Mouse (Mus musculus): ENCODE measurements at regions not wholly inside any gene's neighbourhood (a gene's known extent, or its start where the extent isn't known, plus 50 kb on each side); places are given as distances from the start of the nearest gene placed in this dataset.

DNA sequence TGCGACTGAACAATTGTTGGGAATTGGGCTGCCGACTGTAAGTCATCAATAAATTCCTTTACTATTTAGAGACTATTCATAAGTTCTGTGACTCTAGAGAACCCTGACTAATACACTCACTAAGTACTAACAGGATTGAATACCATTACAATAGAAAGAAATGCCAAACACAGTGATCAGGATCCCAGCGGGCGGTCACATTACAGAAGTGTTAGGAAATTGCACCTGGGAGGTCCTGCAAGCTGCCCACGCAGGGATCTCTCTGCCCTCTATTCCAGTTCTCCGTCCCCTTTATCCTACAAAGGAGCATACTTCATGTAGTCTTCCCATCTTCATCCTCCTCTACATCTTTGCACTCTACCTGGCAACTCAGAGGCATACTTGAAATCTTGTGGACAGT is 581.5 kb downstream of the Tns3 start:
- WGBS, result 96% methylated on average over 4 of the region's 6 CpGs
- TF ChIP-seq CTCF (IDR thresholded peaks at IDR 0.05; ENCODE audit: low read depth), result no peak
- Histone ChIP-seq H3K27me3 (ENCODE audit: insufficient read depth, low read length) (no peaks in the 10 kb centered on the region), H3K9ac (ENCODE audit: low read depth, low read length) (no peak overlapping the region), H3K4me3 (replicated peaks; ENCODE audit: low read depth, low read length) (no peak overlapping the region), H3K27ac (no peak overlapping the region), H3K4me1 (replicated peaks; ENCODE audit: insufficient read depth, low read length) (no peaks in the 10 kb centered on the region), H3K36me3 (ENCODE audit: insufficient read depth, low read length) (no peaks in the 10 kb centered on the region), H3K4me2 (ENCODE audit: low read length) (no peak overlapping the region), H3K9me3 (replicated peaks; ENCODE audit: low read length) (no peaks in the 10 kb centered on the region)
- no peak for ATAC-seq (replicated peaks; ENCODE audit: low FRiP score, low read depth)
- no peak for DNase-seq (ENCODE audit: low spot score)

DNA sequence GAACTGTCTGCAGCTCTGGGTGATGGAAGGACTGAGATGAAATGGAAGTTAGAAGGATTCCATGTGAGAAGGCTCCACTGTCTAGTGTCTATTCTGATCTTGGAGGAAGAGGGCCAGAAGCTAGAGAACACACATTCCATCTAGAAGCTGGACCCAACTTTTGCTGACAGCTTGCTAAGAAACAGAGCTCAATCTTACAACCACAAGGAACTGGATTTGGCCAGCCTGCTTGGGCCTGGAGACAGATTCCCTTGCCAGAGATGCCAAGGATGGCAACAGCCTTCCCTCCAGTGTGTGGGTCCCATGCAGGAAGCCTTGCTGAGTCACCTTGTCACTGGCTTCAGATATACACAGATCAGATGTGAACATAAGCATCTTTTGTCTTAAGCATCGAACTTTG is 591.0 kb downstream of the Tns3 start:
- WGBS, result 85% methylated on average over 1 of the region's 1 CpGs
- Histone ChIP-seq H3K4me2 (ENCODE audit: low read length) (no peak overlapping the region), H3K9ac (ENCODE audit: low read depth, low read length) (no peak overlapping the region), H3K9me3 (replicated peaks; ENCODE audit: low read length) (no peaks in the 10 kb centered on the region), H3K36me3 (ENCODE audit: insufficient read depth, low read length) (no peaks in the 10 kb centered on the region), H3K4me1 (replicated peaks; ENCODE audit: insufficient read depth, low read length) (0 out of 2 replicates have a peak, but pooled peaks cover 5% of the 10 kb centered on the region), H3K27ac (no peak overlapping the region), H3K27me3 (ENCODE audit: insufficient read depth, low read length) (no peaks in the 10 kb centered on the region), H3K4me3 (replicated peaks; ENCODE audit: low read depth, low read length) (no peak overlapping the region)
- DNase-seq (ENCODE audit: low spot score) (no peak), ATAC-seq (replicated peaks; ENCODE audit: low FRiP score, low read depth) (no peak)
- TF ChIP-seq CTCF (IDR thresholded peaks at IDR 0.05; ENCODE audit: low read depth), result no peak

DNA sequence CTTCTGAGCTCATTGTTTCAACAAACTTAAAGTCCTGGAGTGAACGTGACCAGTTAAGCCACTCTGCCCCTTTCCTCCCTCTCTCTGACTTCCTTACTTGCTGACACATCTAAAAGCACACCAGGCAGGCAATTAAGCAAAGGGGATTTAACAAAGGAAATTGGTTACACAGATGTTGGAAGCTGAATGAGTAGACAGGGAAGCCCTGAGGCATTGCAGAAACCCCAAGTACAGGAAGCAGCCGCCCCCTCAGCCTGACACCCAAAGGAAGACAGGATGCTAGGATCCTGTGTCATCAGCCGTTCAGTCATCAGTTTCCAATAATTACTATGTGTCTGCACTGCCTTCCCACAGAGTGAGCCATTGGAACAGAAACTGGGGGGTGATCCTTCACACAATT is 595.5 kb downstream of the Tns3 start:
- H3K4me2 ChIP-seq (ENCODE audit: low read length), result no peak overlapping the region
- DNase-seq (ENCODE audit: low spot score) (peak; percentile 58), ATAC-seq (replicated peaks; ENCODE audit: low FRiP score, low read depth) (no peak)
- no peak for TF ChIP-seq CTCF (IDR thresholded peaks at IDR 0.05; ENCODE audit: low read depth)
- H3K27me3 ChIP-seq (ENCODE audit: insufficient read depth, low read length), result no peaks in the 10 kb centered on the region
- H3K9ac ChIP-seq (ENCODE audit: low read depth, low read length), result no peak overlapping the region
- 0 out of 2 replicates have a peak, but pooled peaks cover 5% of the 10 kb centered on the region for H3K4me1 ChIP-seq (replicated peaks; ENCODE audit: insufficient read depth, low read length)
- H3K9me3 ChIP-seq (replicated peaks; ENCODE audit: low read length), result no peaks in the 10 kb centered on the region
- WGBS, result 5% methylated on average over 3 of the region's 3 CpGs
- no peaks in the 10 kb centered on the region for H3K36me3 ChIP-seq (ENCODE audit: insufficient read depth, low read length)
- no peak overlapping the region for H3K27ac ChIP-seq
- no peak overlapping the region for H3K4me3 ChIP-seq (replicated peaks; ENCODE audit: low read depth, low read length)

DNA sequence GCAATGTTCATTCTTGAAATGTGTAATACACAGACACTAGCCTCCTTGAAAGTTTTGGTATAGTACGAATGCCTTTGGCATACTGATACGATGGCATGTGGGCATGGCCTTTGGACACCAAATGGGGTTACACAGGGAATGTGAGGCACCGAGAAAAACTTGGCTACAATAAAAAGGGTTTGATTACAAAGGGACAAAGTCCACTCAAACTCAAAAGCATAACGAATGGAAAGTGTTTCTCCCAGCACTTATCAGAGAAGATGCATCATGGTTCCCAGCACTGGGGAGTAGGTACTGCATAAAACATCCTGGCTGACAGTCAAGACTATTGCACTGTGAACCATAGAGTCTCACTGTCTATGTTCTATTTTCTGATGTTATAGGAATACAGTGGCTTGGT is 597.0 kb downstream of the Tns3 start:
- no peak overlapping the region for H3K9ac ChIP-seq (ENCODE audit: low read depth, low read length)
- no peaks in the 10 kb centered on the region for H3K36me3 ChIP-seq (ENCODE audit: insufficient read depth, low read length)
- no peak for ATAC-seq (replicated peaks; ENCODE audit: low FRiP score, low read depth)
- WGBS, result 84% methylated on average over 4 of the region's 4 CpGs
- no peak for TF ChIP-seq CTCF (IDR thresholded peaks at IDR 0.05; ENCODE audit: low read depth)
- H3K4me1 ChIP-seq (replicated peaks; ENCODE audit: insufficient read depth, low read length), result 0 out of 2 replicates have a peak, but pooled peaks cover 7% of the 10 kb centered on the region
- no peaks in the 10 kb centered on the region for H3K9me3 ChIP-seq (replicated peaks; ENCODE audit: low read length)
- H3K27me3 ChIP-seq (ENCODE audit: insufficient read depth, low read length), result no peaks in the 10 kb centered on the region
- H3K4me3 ChIP-seq (replicated peaks; ENCODE audit: low read depth, low read length), result no peak overlapping the region
- H3K27ac ChIP-seq, result no peak overlapping the region
- no peak overlapping the region for H3K4me2 ChIP-seq (ENCODE audit: low read length)
- DNase-seq (ENCODE audit: low spot score), result no peak

DNA sequence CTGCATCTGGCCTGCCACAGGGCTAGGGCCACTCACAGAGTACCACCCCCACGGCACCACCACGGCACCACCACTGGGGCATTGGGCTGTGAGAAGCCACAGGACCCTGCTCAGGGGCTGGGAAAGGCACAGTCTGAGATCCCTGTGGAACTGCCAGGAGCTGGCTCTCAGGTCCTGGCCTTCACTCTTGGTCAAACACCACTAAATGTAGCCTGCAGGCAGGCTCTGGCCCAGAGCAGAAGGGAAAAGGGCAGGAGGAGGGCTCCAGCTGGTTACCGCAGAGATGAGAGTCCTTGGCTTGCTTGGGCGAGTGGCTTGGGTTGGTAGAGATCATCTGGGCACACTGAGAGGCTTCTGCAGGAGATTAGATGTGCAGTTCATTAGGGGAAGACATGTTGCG is 598.5 kb downstream of the Tns3 start:
- no peak for TF ChIP-seq CTCF (IDR thresholded peaks at IDR 0.05; ENCODE audit: low read depth)
- no peak overlapping the region for H3K4me3 ChIP-seq (replicated peaks; ENCODE audit: low read depth, low read length)
- 0 out of 2 replicates have a peak, but pooled peaks cover 8% of the 10 kb centered on the region for H3K4me1 ChIP-seq (replicated peaks; ENCODE audit: insufficient read depth, low read length)
- no peaks in the 10 kb centered on the region for H3K36me3 ChIP-seq (ENCODE audit: insufficient read depth, low read length)
- 94% methylated on average over 5 of the region's 5 CpGs for WGBS
- DNase-seq (ENCODE audit: low spot score) (no peak), ATAC-seq (replicated peaks; ENCODE audit: low FRiP score, low read depth) (no peak)
- no peak overlapping the region for H3K4me2 ChIP-seq (ENCODE audit: low read length)
- H3K27me3 ChIP-seq (ENCODE audit: insufficient read depth, low read length), result no peaks in the 10 kb centered on the region
- no peaks in the 10 kb centered on the region for H3K9me3 ChIP-seq (replicated peaks; ENCODE audit: low read length)
- no peak overlapping the region for H3K9ac ChIP-seq (ENCODE audit: low read depth, low read length)
- H3K27ac ChIP-seq, result no peak overlapping the region

DNA sequence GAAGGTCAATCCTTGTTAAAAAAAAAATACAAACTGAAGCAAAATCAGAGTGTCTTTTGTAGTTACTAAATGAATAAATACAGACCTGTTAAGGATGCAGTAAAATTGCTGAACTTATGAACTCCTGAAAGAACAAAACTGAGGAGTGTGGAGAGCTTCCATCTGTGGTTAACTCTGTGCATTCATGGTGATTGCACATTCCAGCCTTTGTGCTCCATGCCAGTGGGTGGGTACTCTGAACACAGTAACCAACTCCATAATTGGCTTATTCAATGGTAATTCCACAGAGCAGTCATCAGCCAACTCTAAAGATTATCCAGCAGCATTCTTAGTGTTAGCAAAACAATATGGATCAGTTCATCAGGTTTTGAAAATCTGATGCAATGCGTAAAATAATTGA is 599.2 kb downstream of the Tns3 start:
- Histone ChIP-seq H3K4me2 (ENCODE audit: low read length) (no peak overlapping the region), H3K36me3 (ENCODE audit: insufficient read depth, low read length) (no peaks in the 10 kb centered on the region), H3K4me1 (replicated peaks; ENCODE audit: insufficient read depth, low read length) (0 out of 2 replicates have a peak, but pooled peaks cover 8% of the 10 kb centered on the region), H3K9ac (ENCODE audit: low read depth, low read length) (no peak overlapping the region), H3K9me3 (replicated peaks; ENCODE audit: low read length) (no peaks in the 10 kb centered on the region), H3K27ac (no peak overlapping the region), H3K27me3 (ENCODE audit: insufficient read depth, low read length) (no peaks in the 10 kb centered on the region), H3K4me3 (replicated peaks; ENCODE audit: low read depth, low read length) (no peak overlapping the region)
- DNase-seq (ENCODE audit: low spot score) (no peak), ATAC-seq (replicated peaks; ENCODE audit: low FRiP score, low read depth) (no peak)
- WGBS, result 90% methylated on average over 1 of the region's 1 CpGs
- TF ChIP-seq CTCF (IDR thresholded peaks at IDR 0.05; ENCODE audit: low read depth), result no peak

DNA sequence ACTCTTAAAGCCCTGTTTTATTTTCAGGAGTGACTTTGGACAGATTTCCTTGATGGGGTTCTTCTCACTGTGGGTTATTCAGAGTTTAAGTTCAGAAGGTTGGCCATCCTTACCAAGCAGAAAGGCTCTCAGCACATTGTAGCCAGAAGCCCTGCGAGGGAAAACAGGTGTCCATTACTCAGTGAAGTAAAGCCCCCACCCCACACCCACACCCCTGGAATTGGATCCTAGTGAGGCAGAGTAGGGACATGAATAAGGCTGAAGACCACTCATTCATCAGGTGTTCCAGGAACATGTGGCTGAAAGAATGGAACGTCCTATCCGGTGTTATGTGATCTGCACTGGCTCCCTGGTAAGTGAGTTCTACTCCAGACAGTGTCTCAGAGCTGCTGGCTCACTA is 602.3 kb downstream of the Tns3 start:
- TF ChIP-seq CTCF (IDR thresholded peaks at IDR 0.05; ENCODE audit: low read depth), result no peak
- H3K9me3 ChIP-seq (replicated peaks; ENCODE audit: low read length), result no peaks in the 10 kb centered on the region
- 0 out of 2 replicates have a peak, but pooled peaks cover 2% of the 10 kb centered on the region for H3K4me1 ChIP-seq (replicated peaks; ENCODE audit: insufficient read depth, low read length)
- no peak overlapping the region for H3K27ac ChIP-seq
- WGBS, result 57% methylated on average over 3 of the region's 3 CpGs
- H3K9ac ChIP-seq (ENCODE audit: low read depth, low read length), result no peak overlapping the region
- DNase-seq (ENCODE audit: low spot score) (no peak), ATAC-seq (replicated peaks; ENCODE audit: low FRiP score, low read depth) (no peak)
- H3K36me3 ChIP-seq (ENCODE audit: insufficient read depth, low read length), result no peaks in the 10 kb centered on the region
- H3K4me2 ChIP-seq (ENCODE audit: low read length), result no peak overlapping the region
- no peak overlapping the region for H3K4me3 ChIP-seq (replicated peaks; ENCODE audit: low read depth, low read length)
- no peaks in the 10 kb centered on the region for H3K27me3 ChIP-seq (ENCODE audit: insufficient read depth, low read length)
